Mouse (Mus musculus): Measurements from ENCODE around the gene Cdip1.
A peak's percentile ranks its signal among the peaks of the same experiment; 100 is the strongest.

The Cdip1 gene

DNA sequence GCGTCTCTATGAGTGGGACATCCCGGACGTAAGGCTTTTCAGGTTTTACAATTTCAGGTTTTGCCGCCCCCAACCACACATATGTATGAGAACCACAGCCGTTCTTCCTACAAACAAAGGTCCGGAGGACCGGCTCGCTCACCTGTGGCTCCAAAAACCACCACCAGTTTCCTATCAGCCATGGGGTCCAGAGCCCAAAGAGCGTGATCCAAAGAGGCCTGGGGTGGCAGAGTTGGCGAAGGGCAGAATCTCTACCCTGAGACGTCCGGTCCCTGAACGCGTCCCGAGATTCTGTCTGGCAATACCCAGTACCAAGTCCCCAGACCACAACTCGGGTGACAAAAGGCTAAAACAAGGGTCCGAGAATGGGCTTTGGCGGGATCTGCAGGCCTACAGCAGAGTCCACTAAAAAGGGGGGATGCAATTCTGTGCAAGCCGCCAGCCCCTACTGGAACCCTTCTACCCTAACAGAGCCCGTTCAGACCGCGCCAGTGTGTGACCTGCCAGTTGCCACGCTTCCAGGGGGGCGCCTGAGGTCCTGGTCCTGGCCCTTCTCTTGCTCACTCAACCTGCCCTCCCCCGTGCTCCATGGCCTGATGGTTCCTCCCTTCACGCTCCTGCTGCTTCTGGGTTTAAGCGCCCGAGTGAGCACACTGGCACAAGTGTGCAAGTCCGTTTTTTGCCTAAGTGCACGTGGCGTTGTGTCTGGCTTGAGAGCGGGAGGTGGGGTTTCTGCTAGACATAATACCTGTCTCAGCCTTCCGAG lies 71.2 kb downstream of the Cdip1 start, which contains the start of gene Nmral1:
Nmral1 (minus strand) TSS at position 604 of the 766 bp plus-strand sequence.
- peak; percentile 79 for DNase-seq (ENCODE audit: inconsistent ontology term)

DNA sequence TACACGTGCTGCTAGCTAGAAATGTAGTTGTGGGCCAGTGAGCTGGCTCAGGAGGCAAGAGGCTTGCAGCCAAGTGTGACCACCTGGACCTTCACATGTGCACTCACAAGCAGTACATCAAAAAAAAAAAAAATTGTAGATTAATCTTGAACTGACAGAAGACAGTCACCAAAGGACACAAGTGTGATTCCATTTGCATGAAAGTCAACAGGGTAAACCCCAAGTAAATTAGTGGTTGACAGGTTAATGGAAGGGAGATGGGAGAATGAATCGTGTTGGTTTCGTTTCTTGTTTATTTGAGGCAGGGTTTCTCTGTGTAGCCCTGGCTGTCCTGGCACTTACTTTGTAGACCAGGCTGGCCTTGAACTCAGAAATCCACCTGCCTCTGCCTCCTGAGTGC lies 72.2 kb downstream of the Cdip1 start:
- DNase-seq (ENCODE audit: inconsistent ontology term) = no peak

DNA sequence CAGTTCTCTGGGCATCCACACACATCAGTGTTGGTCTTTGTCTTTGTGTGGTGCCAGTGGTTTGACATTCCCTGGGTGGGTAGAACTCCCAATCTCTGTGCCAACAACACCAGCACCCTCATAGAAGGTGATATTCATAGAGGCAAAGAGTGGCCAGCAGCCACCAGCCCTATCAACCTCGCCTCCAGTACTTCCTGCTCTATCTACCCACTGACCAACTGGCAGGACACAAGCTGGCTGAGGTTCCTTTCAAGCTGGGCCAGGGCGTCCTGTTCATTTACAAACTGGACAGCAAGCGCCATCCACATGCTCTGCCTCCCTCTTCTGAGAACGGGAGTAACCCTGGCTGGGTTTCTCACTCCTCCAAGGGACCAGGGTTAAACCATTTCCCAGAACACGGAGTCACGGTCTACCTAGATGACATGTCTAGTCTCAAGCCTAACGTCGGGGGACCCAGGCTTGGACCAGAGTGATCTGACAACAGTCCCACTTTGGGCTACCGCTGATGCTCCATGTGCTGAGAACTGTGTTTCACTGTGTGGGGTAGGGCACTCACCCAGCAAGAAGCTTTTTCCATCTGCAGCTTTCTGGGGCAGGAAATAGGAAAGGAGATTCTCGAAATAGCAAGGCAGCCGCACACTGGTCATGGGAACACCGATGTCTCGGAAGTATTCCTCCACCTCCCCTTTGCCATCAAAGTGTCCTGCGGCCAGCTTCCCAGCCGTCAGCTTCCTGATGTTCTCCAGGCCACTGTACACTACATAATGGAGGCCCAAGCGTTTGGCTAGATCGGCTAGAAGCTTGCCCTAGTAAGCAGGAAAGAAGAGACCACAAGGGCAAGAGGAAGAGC lies 76.0 kb downstream of the Cdip1 start:
- DNase-seq (ENCODE audit: inconsistent ontology term) = peak; percentile 37

DNA sequence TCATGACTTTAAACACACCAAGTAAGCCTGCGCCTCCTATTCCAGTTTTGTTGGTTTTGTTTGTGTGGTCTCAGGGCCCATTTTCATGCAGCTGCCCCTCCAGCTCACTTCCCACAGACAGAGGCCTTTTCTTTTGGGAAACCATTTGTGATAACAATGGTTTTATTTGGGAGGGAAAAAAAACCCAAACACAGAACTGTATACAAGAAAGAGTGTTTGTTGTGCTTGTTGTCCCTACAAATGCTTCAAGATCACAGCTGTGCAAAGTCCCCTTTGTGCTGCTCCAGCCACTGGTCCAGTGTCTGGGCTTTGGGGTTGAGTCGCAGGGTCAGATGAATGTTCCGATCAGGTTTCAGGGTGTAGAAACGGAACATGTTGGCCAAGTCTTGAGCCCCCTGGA lies 78.9 kb downstream of the Cdip1 start:
- no peak for DNase-seq (ENCODE audit: inconsistent ontology term)

DNA sequence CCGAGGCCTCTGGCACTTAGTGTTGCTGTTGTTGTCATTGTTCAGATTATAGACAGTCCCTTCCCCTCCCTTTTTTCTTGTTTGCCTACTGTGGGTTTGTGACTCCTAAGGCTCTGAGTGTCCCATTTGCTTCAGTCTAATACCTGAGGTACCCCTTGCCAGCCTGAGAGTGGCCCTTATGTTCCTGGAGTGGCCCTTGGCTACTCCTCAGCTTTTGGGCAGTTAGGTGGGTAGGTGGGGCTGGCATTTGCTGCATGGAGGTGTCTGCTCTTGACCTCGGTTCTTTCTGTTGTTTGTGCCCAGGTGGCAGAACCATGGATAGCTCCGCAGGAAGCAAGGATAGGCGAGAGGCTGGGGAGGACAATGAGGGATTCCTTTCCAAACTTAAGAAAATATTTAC lies 84.6 kb downstream of the Cdip1 start:
- no peak for DNase-seq (ENCODE audit: inconsistent ontology term)

DNA sequence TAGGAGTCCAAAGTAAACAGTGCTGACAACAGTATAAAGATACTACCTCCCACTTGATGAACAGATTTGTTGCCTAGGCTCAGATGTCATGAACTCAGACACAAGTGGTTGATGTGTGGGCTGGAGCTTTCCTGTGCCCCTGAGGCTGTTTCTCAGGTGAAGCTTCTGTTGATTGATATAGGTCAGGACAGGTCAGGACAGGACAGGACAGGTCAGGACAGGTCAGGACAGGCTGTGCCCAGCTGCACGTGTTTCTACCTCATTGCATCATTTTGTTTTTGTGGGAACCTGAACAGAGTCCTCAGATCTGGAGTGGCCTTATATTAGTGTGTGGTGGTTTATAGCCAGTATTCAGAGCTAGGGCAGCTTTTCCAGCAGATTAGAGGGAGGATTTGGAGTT lies 87.4 kb downstream of the Cdip1 start:
- no peak for DNase-seq (ENCODE audit: inconsistent ontology term)

GRCm38 (mm10) chr16:4701211-4701610 lies 88.9 kb downstream of the Cdip1 start:
- no peak for DNase-seq (ENCODE audit: inconsistent ontology term)

Data from Muller cell, postnatal 12 days (primary cell).